Mouse (Mus musculus) gastrocnemius, postnatal 10 days (tissue): ENCODE results near the gene Hist1h4b. TPM values are rescaled to one million over a fixed set of nuclear protein-coding genes. Genes with fewer than 3 reads are reported as not detected.

Source experiments
- DNase-seq: peaks from one replicate; pipeline ENCODE4 v3.0.0; 2021; ENCODE audit warnings: mixed read lengths
- microRNA-seq, 2 experiments: library from miRNA; unstranded; fragments of <30 nt; microRNA quantifications; one replicate each; pipeline ENCODE4 v1.2.0; 2021
- total RNA-seq, 2 experiments: library from RNA; stranded (reverse); gene quantifications; 2 replicates each; pipeline ENCODE4 v1.2.3; 2021

The Hist1h4b gene
- total RNA-seq, 2 experiments from 2014 or later: 131 to 149 TPM

DNA sequence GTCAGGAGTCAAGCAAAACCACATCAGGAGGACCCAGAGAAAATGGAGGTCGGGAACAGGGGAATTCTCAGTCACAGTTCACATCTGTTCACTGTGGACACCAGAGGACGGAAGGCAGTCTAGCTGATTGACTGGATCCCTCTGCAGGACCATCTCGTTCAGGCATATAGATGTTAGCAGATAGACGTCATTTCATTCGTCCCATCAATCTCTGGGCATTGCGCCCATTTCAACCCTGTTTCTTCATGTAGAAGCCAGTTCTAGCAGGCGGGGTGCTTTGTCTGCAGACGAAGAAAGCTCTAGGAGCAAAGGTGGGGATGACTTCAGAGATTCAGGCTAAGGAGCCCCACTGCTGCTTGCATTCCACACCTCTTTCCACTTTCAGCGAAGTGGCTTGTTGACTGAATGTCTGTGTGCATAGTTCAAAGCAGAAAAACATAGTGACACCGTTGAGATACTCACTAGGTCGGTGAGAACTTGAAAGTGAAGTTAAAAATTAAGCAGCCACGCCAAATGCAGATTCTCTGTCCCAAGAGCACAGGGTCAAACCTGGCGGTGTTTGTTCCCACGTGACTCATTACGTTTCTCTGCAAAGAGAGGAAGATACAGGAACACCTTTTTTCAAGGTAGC, 49.7 kb downstream of the Hist1h4b start, which contains the start of gene Slc17a2:
Gene Slc17a2 (plus strand): TSS at position 572 of the 631 bp plus-strand sequence.
- DNase-seq: no peak

Small RNAs within 50 kb of the gene (microRNA-seq; reads per million reads assigned to microRNA genes)
- gene Gm44314: 0 reads per million in 2 experiments
- gene Gm44484: 0 reads per million in 2 experiments

Other genes with a start within 250 kb of the Hist1h4b start
- 100 to 1,000 TPM; 473 to 507 TPM for gene Hist1h4h, start 226.0 kb upstream of the Hist1h4b start, total RNA-seq
- gene Hist1h2af, start 223.1 kb upstream of the Hist1h4b start, total RNA-seq: 100 to 1,000 TPM; 189 to 190 TPM
- 10 to 100 TPM; 58.4 to 59.9 TPM for gene Hist1h3g, start 221.6 kb upstream of the Hist1h4b start, total RNA-seq
- gene Hist1h2bh, start 213.6 kb upstream of the Hist1h4b start, total RNA-seq: 10 to 100 TPM; 11.8 to 13.3 TPM
- 10 to 100 TPM; 53.8 to 66.7 TPM for gene Hist1h3f, start 213.0 kb upstream of the Hist1h4b start, total RNA-seq
- gene Hist1h4f, start 205.4 kb upstream of the Hist1h4b start, total RNA-seq: 100 to 1,000 TPM; 285 to 328 TPM
- 10 to 100 TPM; 17.8 to 19.5 TPM for gene Hist1h1d, start 203.8 kb upstream of the Hist1h4b start, total RNA-seq
- gene Hist1h3e, start 194.6 kb upstream of the Hist1h4b start, total RNA-seq: 100 to 1,000 TPM; 121 to 135 TPM
- 10 to 100 TPM; 34.2 to 37.9 TPM for gene Hist1h2ae, start 185.8 kb upstream of the Hist1h4b start, total RNA-seq
- gene Hist1h2bg, start 185.6 kb upstream of the Hist1h4b start, total RNA-seq: 100 to 1,000 TPM; 245 to 257 TPM
- gene Hist1h2bf, start 182.8 kb upstream of the Hist1h4b start, total RNA-seq: 100 to 1,000 TPM; 121 to 140 TPM
- 10 to 100 TPM; 16.0 to 20.6 TPM for gene Hist1h2ad, start 182.6 kb upstream of the Hist1h4b start, total RNA-seq
- 10 to 100 TPM; 25.8 to 30.6 TPM for gene Hist1h3d, start 181.2 kb upstream of the Hist1h4b start, total RNA-seq
- 100 to 1,000 TPM; 165 to 171 TPM for gene Hist1h4d, start 175.4 kb upstream of the Hist1h4b start, total RNA-seq
- gene Hist1h2be, start 135.9 kb upstream of the Hist1h4b start, total RNA-seq: 10 to 100 TPM; 36.6 to 38.0 TPM
- 100 to 1,000 TPM; 182 to 186 TPM for gene Hist1h1e, start 134.5 kb upstream of the Hist1h4b start, total RNA-seq
- gene Hist1h2ac, start 73.1 kb upstream of the Hist1h4b start, total RNA-seq: 1 to 10 TPM; 6.3 to 6.7 TPM
- 10 to 100 TPM; 87.0 to 92.4 TPM for gene Hist1h2bc, start 72.8 kb upstream of the Hist1h4b start, total RNA-seq
- gene Hist1h1t, start 61.2 kb upstream of the Hist1h4b start, total RNA-seq: under 1 TPM; 0.59 to 0.63 TPM
- gene Hist1h4c, start 58.6 kb upstream of the Hist1h4b start, total RNA-seq: 100 to 1,000 TPM; 153 to 157 TPM
- 1 to 10 TPM; 8.1 to 9.5 TPM for gene Hfe, start 46.2 kb upstream of the Hist1h4b start, total RNA-seq
- gene Hist1h1c, start 18.2 kb upstream of the Hist1h4b start, total RNA-seq: 100 to 1,000 TPM; 361 to 459 TPM
- 10 to 100 TPM; 86.2 to 86.5 TPM for gene Hist1h3c, start 11.4 kb upstream of the Hist1h4b start, total RNA-seq
- 100 to 1,000 TPM; 106 to 125 TPM for gene Hist1h2bb, start 10.3 kb upstream of the Hist1h4b start, total RNA-seq
- gene Hist1h2ab, start 5.9 kb upstream of the Hist1h4b start, total RNA-seq: 100 to 1,000 TPM; 187 to 217 TPM
- 100 to 1,000 TPM; 213 to 261 TPM for gene Hist1h3b, start 4.7 kb upstream of the Hist1h4b start, total RNA-seq
- gene Hist1h4a, start 4.2 kb downstream of the Hist1h4b start, total RNA-seq: 100 to 1,000 TPM; 140 to 160 TPM
- 100 to 1,000 TPM; 159 to 176 TPM for gene Hist1h3a, start 5.4 kb downstream of the Hist1h4b start, total RNA-seq
- gene Hist1h1a, start 6.7 kb downstream of the Hist1h4b start, total RNA-seq: 100 to 1,000 TPM; 124 to 147 TPM
- not detected for gene Trim38, start 12.9 kb downstream of the Hist1h4b start, total RNA-seq
- under 1 TPM in 1 of 2 experiments, not detected in 1; 0.11 TPM for gene Slc17a2, start 50.0 kb downstream of the Hist1h4b start, total RNA-seq
- gene Slc17a3, start 82.4 kb downstream of the Hist1h4b start, total RNA-seq: under 1 TPM in 1 of 2 experiments, not detected in 1; 0.07 TPM
- gene Slc17a1, start 110.7 kb downstream of the Hist1h4b start, total RNA-seq: not detected
- gene Slc17a4, start 158.0 kb downstream of the Hist1h4b start, total RNA-seq: not detected
- not detected for gene Hist1h2ba, start 177.1 kb downstream of the Hist1h4b start, total RNA-seq
- gene Hist1h2aa, start 177.4 kb downstream of the Hist1h4b start, total RNA-seq: not detected
- gene Scgn, start 234.2 kb downstream of the Hist1h4b start, total RNA-seq: not detected